Mouse (Mus musculus) E14TG2a.4 (cell line): Measurements from ENCODE around the gene Arnt2.

Source experiments
- CTCF ChIP-seq: conservative IDR thresholded peaks from 2 replicates; pipeline ENCODE4 v1.5.1; 2014; ENCODE audit warnings: low read length
- NANOG ChIP-seq: IDR thresholded peaks from 2 replicates; pipeline ENCODE4 v1.6.1; 2014; ENCODE audit warnings: borderline replicate concordance, low read length, mixed read lengths
- POU5F1 ChIP-seq: IDR thresholded peaks from 2 replicates; pipeline ENCODE4 v1.6.1; 2014; ENCODE audit warnings: low read length, borderline replicate concordance

- TF ChIP-seq CTCF (no peak), POU5F1 (no peak), NANOG (no peak)
Measured at GRCm38 (mm10) chr7:84201151-84202068, 208.6 kb downstream of the Arnt2 start.
